Mouse (Mus musculus) liver (tissue): ENCODE measurements around the gene Elf5.

Experiments used
- DNase-seq: peaks from one replicate; pipeline ENCODE4 v3.0.0-alpha.2; 2020; ENCODE audit warnings: mixed read lengths

Elf5 gene

DNA sequence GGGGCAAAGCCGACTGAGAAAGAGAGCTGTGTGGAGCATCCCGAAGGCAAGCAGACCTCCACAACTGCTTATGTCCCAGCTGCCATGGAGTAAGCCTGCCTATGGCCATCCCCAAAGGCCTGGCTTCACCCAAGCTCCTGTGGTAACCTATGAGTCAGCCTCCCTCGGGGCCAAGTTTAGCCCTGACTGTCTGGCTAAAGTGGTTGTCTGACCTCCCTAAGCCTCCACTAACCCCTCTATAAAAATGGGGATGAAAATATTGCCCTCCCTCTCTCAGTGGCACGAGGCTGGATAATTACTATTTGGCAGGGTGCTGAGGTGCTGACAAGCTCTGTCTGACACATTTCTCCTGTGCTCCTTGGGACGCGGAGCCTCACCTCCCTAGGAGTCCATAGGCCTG is at the start of gene Elf5:
Gene Elf5, plus strand, starts transcription at position 341 of the 400 bp plus-strand sequence.
- DNase-seq = no peak

DNA sequence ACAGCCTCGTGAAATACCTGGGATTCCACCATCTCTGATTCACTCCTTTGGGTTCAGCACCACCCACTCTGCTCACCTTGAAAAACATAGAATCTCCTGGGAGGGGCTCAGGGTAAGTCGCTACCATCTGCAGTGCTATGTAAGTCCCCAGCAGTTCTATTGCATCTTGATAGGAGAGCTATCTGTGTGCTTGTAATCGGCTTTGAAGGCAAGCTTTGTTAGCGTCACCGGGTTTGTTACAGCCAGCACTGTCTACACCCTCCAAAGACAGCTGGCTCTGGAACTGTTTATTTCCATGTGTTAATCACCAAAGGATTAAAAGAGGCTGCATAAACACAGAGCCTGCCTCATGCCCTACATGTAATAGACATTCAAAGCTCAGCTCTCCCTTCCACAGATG is 38.9 kb upstream of the Elf5 start:
- DNase-seq = no peak

DNA sequence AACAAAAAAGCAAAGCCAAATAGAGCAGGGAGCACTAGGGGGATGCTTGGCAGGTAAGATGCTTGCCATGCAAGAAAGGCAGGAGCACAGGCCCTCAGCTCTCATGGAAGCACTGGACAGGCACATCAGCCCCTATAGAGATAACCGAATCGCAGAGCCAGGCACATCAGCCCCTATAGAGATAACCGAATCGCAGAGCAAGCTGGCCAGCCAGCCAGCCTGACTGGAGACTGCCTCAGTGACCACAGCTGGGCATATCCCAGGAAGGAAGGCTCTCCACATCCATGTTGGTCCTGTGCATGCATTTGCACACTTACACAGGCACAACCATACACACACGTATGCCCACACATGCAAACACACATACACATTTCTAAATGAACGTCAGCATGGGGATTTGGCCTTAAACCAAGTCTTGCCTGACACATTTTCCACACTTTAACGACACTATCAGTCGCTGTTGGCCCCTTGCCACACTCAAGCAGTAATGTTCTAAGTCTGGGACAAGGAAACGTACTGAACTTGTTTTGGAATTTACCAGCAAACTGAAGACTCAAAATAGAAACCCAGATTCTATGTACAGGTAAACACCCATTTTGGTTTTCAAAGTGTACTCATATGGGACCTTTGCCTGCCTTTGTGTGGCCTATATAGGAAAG is 31.9 kb upstream of the Elf5 start:
- no peak for DNase-seq

DNA sequence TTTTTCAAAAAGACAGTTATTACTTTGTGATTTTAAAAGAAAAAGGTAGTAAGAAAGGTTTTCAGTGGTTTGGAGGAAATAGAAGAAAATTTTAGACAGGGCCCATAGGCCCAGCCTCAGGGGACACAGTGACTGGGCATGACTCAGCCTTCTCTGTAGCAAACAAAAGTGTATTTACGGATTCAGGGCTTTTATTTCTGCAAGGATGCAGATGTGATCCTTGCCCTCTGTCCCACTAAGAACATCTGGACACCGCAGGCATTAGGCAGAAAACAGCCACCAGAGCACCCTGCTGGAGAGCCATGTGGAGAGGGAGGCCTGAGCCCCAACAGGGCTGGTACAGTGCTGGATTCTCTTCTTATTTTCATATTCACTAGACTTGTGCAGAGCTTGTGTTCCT is 29.3 kb upstream of the Elf5 start:
- no peak for DNase-seq

DNA sequence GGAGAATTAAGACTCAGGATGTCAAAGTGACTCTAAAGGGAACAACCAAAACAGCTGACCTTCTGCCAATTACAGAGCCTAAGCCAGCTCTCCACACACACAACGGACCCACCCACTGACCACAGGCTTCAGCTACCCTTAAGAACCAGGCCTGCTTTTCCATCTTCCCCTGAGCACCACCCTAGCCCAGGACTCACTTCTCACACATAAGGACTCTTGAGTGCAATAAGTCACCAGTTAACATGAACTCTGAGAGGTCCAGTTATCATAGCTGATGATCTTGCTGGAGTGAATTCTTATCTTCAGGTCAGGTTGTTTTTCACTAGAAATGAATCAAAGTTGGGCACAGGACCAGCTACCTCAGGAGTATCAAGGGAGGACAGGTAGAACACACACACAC is 23.6 kb upstream of the Elf5 start:
- no peak for DNase-seq

DNA sequence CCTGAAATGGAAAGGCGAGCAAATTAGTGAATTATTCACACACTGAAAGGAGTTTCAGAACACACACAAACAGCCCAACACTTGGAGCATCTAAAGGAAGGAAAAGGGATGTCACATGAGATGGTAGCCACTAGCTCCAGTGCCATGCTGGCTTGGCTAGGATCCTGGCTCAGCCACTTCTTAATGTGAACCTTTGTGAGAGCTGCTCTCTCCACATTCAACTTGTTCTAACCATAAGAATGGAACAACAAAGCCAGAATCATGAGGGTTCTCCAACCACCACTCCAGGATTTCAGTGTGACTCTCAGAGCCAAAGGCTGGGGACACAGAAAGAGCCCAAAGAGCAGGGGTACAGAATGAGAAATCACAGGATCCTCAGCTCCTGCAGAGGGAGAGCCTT is 23.2 kb upstream of the Elf5 start:
- DNase-seq = no peak

DNA sequence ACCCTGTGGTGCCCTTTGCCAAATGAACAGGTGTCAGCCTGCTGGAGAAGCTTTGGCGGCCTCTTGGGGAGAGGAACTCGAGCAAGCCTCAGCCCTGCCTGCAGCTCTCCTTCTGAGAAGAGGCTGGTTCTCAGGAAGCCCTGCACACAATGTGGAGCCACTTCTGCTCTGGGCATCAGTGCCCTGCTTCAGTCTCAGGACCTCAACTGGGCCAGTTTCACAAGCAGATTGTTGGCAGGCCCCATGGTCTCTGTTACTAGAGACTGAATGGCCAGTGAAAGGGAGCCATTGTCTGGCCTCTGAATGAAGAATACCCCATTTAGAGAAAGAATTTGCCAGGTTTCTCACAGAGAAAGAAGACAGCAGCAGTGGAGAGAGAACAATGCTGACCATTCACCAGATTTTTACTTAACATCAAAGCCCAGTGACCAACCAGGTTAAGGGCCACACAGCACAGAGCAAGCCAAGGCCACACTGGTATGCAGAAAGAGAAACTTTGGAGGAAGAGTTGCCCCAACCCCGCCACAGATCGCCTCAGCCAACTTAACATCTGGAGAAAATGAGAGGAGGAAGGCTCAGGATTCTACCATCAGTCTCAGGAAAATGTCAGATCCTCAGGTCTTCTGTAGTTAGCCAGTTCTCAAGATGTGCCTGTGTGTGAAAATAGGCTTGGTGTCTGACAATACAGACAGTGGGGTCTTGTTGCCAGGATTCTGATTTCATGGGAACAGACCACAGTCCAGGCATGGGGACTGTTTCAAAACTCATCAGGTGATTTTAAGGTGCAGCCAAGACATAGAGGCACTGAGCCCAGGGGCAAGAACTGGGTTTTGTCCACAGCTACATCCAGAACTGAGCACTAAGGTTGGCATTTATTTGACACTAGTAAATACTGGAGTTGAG is 21.2 kb upstream of the Elf5 start:
- no peak for DNase-seq

DNA sequence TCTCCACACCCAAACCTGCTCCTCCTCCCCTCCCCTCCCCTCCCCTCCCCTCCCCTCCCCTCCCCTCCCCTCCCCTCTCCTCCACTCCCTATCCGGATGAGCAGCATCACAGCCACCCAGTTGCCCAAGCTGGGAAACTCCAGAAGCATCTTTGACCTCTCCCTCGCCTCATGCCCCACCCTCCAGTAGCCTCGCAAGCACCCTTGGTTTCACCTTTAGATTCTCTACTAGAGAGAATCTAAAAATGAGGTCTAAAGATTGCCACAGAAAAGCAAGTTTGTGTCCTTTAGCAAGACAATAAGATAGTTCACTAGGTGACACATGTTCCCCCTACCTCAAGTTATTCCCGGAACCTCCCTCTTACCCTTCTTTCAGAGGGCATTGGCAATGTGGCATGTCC is 19.9 kb upstream of the Elf5 start:
- no peak for DNase-seq

DNA sequence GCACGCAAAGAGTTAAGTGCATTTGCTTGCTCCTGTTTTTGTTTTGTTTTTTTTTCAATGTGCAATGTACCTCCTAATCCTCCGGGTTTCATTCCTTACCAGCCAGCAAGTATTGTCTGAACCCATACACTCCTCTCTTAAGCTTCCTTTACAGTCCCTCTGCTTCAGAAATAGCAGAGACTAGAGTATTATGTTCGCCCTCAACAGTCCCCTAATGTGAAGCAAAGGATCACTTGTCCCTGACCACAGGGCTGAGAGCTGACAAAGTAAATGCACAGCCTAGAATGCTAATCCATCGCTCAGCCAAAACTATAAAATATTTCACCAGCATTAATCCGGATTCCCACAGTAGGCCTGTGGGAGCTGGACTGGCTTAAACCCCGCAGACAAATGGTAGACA is 13.4 kb upstream of the Elf5 start:
- no peak for DNase-seq

DNA sequence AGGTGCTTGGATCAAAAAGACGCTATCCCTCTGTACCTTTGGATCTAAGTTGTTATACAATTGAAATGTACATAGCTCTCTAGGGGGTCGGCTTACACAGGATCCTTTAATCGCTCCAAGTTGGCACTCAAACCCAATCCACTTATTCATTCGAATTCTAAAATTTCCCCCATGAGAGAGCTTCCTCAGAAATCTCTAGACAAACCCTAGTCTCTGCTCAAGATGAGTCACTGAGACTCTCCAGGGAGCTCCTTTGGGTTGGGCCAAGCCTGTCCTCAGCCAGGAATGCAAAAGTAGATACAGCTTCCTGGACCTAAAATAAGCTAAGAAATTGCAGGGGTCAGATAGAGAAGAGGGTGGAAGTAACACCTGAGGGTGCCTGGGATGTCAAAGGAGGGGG is 10.8 kb upstream of the Elf5 start:
- no peak for DNase-seq

DNA sequence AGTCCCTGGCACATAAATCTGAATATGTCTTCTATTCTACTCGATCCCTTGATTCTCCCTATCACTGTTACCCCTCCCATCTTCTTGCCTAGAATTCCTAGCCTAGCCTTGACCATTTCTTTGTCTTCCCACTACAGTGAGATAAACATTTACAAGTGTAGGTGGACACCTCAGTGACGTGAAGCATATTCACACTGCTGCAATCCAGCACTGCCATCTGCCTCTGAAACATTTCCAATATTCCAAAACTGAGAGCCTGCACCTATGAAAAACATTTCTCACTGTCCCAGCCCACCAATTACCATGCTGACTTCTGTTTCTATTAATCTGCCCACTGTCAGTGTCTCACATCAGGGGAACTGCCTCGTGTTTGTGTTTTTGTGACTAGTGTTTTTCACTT is 5.2 kb upstream of the Elf5 start:
- DNase-seq = no peak

DNA sequence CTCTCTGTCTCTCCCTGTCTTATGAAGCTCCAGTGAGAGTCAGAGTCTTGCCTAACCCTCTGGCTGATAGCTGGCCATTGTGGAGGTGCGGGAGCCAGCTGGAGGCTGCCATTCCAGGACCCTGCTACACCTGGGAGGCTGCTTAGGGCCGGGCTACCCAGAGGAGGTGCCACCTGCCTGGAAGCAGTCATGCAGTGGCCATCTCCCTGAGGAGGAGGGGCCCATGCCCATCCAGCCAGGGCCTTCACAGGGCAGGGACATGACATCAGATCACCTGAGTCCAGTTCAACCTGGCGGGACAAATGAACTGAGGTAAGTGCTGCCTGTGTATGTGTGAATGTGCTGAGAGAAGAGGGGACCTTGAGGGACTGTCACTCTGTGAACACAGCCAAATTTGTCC is 328 bp downstream of the Elf5 start:
- no peak for DNase-seq

DNA sequence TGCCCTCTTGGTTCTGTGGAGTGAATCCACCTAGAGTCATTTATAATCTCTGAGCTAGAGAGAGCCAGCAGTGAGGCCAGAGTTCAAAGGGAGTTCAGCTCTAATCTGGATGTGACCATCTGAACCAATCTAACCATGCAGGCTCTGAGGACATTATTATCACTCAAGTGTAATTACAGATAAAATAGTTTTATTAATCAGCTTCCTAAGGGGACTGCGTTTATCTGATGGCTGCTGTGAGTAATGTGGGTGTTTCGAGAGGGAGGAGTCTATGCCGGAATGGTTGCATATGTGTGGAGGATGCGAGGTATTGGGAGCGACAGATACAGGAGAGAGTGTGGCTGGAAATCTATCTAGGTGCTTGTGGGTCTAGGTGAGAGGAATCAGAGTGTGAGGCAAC is 1.9 kb downstream of the Elf5 start:
- DNase-seq = no peak

DNA sequence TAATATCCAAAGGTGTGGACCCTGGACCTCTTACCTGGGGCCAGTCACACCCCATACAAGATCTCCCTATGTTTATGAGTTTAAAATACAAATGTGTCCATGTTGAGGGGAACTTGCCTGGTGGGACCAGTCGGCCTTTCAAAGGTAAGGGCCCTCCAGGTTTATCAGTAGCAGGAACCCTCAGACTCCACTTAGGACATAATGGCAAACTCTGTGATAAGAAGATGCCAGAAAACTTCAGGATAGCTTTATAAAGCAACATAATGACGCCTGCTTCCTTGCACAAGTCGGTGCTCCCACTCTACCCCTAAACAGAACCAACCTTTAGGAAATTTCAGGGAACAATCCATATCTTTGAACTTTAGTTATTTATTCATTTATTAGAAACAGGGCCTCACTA is 4.3 kb downstream of the Elf5 start:
- DNase-seq = no peak

DNA sequence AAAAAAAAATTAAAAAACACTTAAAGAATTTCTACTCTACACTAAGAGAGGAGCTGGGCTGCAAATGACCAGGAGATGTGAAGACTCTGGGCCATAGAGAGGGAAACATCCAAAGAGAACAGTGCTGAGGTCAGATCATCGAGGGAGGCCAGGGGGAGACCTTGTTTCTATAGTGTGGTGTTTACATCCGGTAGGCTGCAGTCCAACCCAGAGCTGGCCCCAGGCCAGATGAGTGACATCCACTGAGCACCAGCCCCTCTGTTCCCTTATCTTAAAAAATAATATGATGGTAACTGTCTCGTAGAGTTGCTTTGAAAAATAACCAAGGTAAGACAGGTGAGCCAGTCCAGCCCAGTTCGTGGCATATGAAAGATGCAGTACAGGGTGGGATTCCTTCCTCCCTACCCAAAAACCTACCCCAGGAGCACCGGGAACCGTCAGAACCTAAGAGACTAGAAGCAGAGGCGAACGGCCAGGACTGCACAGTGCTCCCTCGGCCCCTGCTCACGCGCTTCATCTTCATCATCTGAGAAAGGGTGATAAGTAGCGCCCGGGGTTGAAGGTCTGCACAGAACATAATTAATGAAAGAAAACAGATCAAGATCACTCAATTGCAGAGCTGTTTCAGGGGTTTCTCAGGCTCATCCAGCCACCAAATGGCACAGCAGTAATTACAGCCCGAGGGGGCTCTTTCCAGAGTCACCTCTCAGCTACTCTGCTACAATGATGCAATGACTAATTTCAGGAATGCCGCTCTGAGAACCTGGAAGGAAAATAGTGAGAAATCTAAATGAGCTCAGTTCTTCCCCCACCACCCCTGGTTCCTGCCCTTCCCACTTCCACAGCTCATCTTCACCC is 9.4 kb downstream of the Elf5 start:
- DNase-seq = no peak

DNA sequence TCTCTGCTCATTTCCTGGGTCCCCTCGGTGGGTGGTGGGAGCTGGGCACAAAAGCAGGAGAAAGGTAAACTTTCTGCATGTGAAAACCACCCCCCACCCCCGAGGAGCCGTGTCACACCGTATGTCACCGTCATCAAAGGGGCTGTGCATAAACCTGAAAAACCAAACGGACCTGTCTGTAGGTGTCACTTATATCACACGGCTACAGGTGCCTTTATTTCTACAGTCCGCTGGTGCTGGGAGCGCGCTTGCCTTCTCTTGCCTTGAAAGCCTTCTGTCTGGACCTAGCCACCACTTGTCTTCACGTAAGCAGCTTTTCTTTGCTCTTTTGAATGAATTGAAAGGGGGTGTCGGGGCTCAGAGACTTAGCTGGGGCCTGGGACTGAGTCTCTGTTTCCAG is 12.4 kb downstream of the Elf5 start:
- DNase-seq = no peak

DNA sequence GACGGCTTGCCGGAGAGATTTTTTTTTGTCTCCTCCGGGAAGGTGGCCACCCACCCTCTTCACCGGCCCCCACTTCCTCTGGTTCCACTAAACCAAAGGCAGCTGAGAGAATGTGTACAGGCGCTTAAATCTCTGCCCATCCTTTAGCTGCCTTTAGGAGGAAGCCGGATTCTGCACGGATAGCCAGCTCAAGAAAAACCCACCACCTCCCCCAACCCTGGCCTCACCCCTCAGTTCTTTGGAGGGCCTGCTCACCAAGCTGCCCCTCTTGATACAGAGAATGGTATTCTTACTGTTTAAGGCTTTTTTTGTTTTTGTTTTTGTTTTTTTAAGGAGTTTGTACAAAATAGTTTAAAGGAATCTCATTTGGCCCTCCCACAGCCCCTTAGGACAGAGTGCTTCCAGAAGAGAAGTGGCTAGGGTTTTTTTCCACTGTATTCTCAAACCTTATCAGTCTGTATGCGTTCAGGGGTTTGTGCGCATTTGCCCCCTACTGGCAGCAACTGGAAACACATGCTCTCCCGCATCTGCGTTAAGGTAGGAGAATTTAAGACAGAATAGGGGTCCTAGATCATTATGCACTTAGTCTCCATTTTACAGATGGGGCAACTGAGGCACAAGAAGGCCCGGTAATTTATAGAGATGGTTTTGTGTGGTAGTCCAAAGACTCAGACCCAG is 13.0 kb downstream of the Elf5 start:
- peak; percentile 57 for DNase-seq

DNA sequence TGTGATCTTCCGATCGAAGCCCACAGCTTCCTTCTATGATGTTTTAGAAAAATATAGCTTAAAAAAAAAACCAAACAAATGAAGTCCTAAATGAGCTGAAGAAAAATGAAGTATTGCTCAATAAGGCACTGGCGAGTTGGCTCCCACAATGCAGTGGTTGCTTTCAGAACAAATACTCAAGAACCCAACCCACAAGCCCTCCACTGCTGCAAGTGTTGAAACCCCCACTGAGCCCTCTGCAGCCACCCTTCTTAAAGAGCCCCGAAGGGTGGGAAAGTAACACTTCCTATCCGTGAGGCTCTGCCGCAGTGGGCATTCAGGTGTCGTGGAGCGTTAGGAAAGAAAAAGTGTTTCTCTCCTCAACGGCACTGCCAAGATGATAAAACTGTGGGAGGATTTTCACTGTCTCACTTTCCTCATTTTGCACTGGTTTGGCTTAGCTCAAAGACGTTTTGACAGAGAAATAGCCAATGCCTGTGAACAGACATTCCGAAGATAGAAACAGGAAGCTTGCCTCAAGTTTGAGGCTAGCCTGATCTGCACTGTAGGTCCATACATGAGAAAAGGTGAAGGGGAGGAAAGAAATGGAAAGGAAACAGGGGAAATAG is 14.1 kb downstream of the Elf5 start:
- no peak for DNase-seq

DNA sequence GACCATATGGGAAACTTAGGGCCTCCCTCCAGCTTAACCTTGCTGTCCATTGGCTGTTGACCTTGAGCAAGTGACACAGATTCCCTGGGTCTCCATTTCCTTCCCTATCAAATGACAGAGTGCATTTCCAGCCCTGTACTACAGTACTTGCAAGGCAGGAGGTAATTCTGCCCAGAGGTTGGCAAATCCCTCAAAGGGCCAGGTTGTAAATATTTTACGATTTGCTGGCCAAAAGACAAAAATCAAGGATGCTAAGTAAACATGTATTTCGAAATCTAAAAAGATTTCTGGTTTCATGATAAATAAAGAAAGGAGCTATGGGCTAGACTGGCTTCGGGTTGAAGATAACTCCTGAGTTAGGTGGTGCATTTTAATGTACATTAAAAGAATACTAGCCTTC is 16.9 kb downstream of the Elf5 start:
- DNase-seq = no peak

DNA sequence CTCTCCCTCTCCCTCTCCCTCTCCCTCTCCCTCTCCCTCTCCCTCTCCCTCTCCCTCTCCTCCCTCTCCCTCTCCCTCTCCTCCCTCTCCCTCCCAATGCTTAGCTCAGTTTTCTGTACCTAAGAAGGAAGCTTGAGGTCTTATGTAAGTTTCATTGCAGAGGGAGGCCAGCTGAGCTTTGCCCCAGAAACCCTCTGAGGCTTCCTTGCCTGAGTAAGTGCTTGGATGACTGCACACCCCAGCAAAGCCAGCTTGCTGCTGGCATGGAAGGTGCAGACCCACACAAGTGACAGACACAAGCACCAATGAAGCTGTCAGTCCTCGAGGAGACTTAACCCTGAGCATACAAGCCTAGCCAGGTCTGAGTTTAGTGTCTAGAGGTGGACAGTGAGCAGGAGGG is 19.2 kb downstream of the Elf5 start:
- no peak for DNase-seq

DNA sequence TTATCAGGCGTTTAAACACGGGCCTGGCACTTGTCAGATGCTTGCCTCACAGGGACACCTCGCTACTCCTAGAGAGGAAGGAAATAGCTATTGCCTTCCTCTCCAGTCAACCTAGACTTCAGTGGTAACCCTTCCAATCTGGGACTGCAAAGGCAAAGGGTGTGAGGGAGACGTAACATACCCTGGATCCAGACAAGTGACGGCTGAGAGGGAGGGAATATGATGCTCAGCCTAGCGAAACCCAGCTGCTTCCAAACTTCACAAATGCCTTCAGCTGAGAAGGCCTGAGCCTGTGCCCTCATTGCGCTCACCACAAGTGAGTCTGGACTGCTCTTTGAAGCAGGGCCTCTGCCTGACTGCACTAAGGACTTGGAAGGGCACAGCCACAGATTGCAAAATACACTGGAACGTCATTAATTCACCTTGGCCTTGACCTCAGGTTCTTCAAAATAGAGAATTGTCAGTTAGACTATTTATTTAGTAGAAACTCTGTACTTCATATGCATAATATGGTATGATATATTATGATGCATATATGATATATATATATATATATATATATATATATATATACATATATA is 21.3 kb downstream of the Elf5 start:
- DNase-seq = no peak

DNA sequence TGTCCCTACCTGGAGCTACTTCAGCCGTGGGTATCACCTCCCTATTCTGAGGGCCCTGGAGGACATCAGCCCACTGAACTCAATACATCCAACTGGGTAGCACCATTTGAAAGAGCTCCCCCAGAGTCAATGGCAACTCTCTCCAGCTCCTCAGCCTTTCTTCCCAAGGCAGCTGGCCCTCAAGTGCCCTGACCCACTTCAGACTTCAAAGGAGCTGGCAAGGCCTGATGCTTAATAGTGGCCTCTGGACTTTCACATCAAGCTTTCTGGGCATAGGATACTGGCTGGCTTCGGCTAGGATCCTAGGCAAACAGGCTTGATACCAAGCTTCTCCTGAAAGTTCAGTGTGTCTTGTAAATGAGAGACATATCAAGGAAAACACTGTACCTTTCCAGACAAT is 23.6 kb downstream of the Elf5 start:
- no peak for DNase-seq
